Mouse (Mus musculus) pancreas, adult 10 weeks (tissue): Measurements from ENCODE around the gene Gm17067. TPM values are rescaled to one million over a fixed set of nuclear protein-coding genes. Genes with fewer than 3 reads are reported as not detected.

Source experiments
- polyA plus RNA-seq: library from polyadenylated mRNA; stranded (reverse); fragments of 350-450 nt; fragmentation: Illumina TruSeq; extraction: RNeasy Lipid Tissue Mini Kit (QIAGEN cat#74804); gene quantifications from one replicate; pipeline ENCODE4 v1.2.3, GENCODE M21; 2015; ENCODE audit warnings: low read depth, low replicate concordance; ENCODE audit not compliant: insufficient read depth

Gene Gm17067
- polyA plus RNA-seq: not detected

GRCm38 (mm10) chr7:42726917-42727316, at the start of gene Gm17067:
Gene Gm17067, minus strand, starts transcription at chr7:42727017.

GRCm38 (mm10) chr7:42692362-42693158, 34.3 kb downstream of the Gm17067 start, which contains the start of gene Zfp975:
Gene Zfp975, minus strand, starts transcription at chr7:42692742.

Other genes with a start within 250 kb of the Gm17067 start
- 1.8 TPM for gene Zfp141, start 221.3 kb downstream of the Gm17067 start, polyA plus RNA-seq
- not detected for gene Gm21028, start 148.4 kb downstream of the Gm17067 start, polyA plus RNA-seq
- gene Zfp977, start 134.5 kb downstream of the Gm17067 start, polyA plus RNA-seq: not detected
- 0.74 TPM for gene Zfp976, start 84.4 kb downstream of the Gm17067 start, polyA plus RNA-seq
- gene Zfp975, start 34.3 kb downstream of the Gm17067 start, polyA plus RNA-seq: 2.3 TPM
- gene Vmn2r62, start 66.5 kb upstream of the Gm17067 start, polyA plus RNA-seq: not detected
- gene Gm2381, start 140.2 kb upstream of the Gm17067 start, polyA plus RNA-seq: not detected
- not detected for gene Vmn2r63, start 206.8 kb upstream of the Gm17067 start, polyA plus RNA-seq